Mouse (Mus musculus) embryonic fibroblast, embryonic 13.5 days (primary cell): Measurements from ENCODE around the gene Lrriq4.

Experiments
- CTCF ChIP-seq: IDR thresholded peaks from 2 replicates; pipeline ENCODE4 v1.5.1; 2011; ENCODE audit warnings: mild to moderate bottlenecking, control low read depth, low read length, moderate library complexity, borderline replicate concordance; ENCODE audit not compliant: insufficient read depth
- POLR2A ChIP-seq: IDR thresholded peaks from 2 replicates; pipeline ENCODE4 v1.6.1; 2011; ENCODE audit warnings: low read depth, mild to moderate bottlenecking, control low read depth, low read length, moderate library complexity

DNA sequence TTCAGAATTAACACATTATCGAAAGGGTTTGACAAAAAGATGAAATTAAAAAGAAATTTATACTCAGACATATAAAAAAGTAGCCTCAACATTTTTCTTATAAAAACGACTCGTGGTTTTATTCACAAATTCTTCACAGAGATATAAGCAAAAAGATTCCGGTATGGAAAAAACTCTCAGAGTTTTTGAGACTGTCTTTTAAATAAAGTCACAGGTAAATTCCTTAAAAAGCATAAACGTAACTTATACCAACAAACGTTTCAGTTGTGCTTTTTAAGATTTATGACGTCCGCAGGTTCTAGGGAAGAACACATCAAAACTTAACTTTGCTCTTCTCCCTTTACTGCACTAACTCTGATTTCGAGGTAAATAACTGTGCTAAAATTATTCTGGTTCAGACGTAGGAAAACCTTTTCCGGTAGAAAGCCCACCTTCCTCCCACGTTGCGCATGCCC, 42.7 kb upstream of the Lrriq4 start:
- TF ChIP-seq CTCF, result no peak
- TF ChIP-seq POLR2A, result no peak; the same call in 1 of the 2 replicates
